Mouse (Mus musculus) kidney, adult 2 months (tissue): Measurements from ENCODE around the gene Mpeg1.

Experiments used
- CTCF ChIP-seq: fragments of 200-500 bp; conservative IDR thresholded peaks from 2 replicates; pipeline ENCODE4 v1.5.1; 2011; ENCODE audit warnings: low read depth, mild to moderate bottlenecking, control low read depth, low read length, moderate library complexity, mixed read lengths; ENCODE audit not compliant: insufficient read depth, insufficient read length
- POLR2A ChIP-seq: fragments of 200-500 bp; IDR thresholded peaks from one replicate; pipeline ENCODE4 v1.6.1; 2011; ENCODE audit warnings: low read depth, low read length, control low read depth

DNA sequence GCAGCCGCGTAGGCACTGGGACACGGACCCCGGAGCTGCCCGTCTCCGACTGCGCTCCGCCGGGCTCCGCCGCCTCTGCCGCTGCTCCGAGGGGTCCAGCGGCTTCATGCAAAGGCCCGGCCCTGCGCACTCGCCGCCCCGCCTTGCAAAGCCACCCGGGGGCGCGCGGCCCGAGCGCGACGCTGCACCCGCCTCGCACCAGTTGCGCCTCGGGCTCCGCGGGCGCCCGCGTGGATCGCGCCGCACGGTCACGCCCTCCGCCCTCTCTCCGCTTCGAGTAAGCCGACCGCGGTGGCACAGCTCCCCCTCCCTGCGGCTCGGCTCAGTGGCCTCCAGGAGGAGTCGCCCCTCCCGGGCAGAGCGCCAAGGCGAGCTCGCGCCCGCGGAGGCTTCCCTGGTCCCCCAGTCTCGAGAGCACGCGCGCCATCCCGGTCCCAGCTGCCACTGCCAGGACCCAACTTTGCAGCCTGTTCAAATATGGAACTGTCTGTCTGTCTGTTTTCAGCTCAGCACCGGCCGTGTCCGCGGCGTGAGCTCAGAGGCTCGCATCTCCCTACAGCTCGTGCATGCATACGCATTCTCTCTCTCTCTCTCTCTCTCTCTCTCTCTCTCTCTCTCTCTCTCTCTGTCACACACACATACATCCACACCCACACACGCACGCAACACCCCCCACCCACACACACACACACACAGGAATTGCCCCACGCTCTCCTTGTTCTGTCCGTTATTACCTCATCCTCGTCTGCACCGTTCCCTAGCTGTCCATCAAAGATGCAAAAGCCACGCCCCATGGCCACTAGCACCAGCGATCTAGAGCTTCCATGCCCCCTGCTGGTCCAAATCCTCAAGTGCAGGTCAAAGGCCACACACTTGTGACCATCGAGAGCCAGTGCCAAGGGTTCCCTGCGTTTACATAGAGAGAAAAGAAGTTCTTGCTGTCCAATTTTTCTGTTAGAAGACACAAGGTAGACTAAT lies 41.1 kb downstream of the Mpeg1 start, which contains the start of gene Dtx4:
- no peak for TF ChIP-seq POLR2A
- peak; percentile 99 for TF ChIP-seq CTCF
